Mouse (Mus musculus) testis, adult 2 months (tissue): ENCODE measurements around the gene Tm6sf2.

Source experiments
- CTCF ChIP-seq: fragments of 200-500 bp; IDR thresholded peaks from 2 replicates; pipeline ENCODE4 v1.5.1; 2012; ENCODE audit warnings: low read depth, mild to moderate bottlenecking, inconsistent platforms, low read length, moderate library complexity; ENCODE audit not compliant: control insufficient read depth, insufficient read depth, insufficient replicate concordance
- POLR2A ChIP-seq: fragments of 200-500 bp; IDR thresholded peaks from 2 replicates; pipeline ENCODE4 v1.6.1; 2012; ENCODE audit warnings: low read depth, mild to moderate bottlenecking, inconsistent platforms, low read length, moderate library complexity; ENCODE audit not compliant: control insufficient read depth

DNA sequence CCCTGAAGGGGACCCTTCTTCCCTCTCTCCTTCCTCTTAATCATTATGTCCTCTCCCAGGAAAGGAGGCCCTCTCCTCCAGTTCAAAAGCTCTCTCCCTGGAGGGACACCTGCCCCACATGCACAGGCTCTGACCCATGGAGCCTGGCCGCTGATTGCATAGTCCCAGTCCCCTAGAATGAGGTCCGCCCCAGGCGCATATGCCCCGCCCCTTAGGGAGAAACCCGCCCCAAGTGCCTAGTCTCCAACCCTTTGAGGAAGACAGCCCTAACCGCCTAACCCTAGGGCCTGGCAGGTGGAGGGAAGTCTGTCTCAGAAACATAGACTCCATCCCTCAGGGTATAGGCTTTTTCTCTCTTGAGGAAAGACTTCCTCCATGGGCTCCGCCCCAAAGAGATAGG lies 14.5 kb downstream of the Tm6sf2 start:
- TF ChIP-seq CTCF: no peak
- TF ChIP-seq POLR2A: no peak
